Mouse (Mus musculus) heart, postnatal 0 days (tissue): ENCODE results near the gene Lmbrd1. TPM values are rescaled to one million over a fixed set of nuclear protein-coding genes. Genes with fewer than 3 reads are reported as not detected.
"Not testable (repeated sequence)": the region's sequence is repeated elsewhere in the genome, so short reads cannot be mapped to it uniquely, and the experiment has no call there.

ENCODE experiments used
- ATAC-seq: fragments of 200-750 bp; cut with Nextera tagmentation; 2 replicates; pipeline ENCODE4 v1.8.0; 2017; ENCODE audit warnings: low read depth, moderate number of reproducible peaks, moderate library complexity; ENCODE audit not compliant: insufficient read depth
- DNase-seq: peaks from one replicate; pipeline ENCODE4 v3.0.0-alpha.2; 2016; ENCODE audit warnings: low spot score
- H3K27ac ChIP-seq: fragments of 300-500 bp; sonication (generic); 2 replicates; pipeline ENCODE4 v1.5.1; 2014; ENCODE audit warnings: low read depth, mild to moderate bottlenecking
- H3K27me3 ChIP-seq: fragments of 300-500 bp; sonication (generic); 2 replicates; pipeline ENCODE4 v1.6.1; 2014; ENCODE audit warnings: low read length, mixed read lengths; ENCODE audit not compliant: control insufficient read depth, insufficient read depth
- H3K36me3 ChIP-seq: fragments of 300-500 bp; sonication (generic); replicated peaks from 2 replicates; pipeline ENCODE4 v1.6.1; 2014; ENCODE audit warnings: low read length, mixed read lengths; ENCODE audit not compliant: control insufficient read depth, insufficient read depth
- H3K4me1 ChIP-seq: fragments of 300-500 bp; sonication (generic); 2 replicates; pipeline ENCODE4 v1.6.1; 2014; ENCODE audit warnings: antibody characterized with exemption; ENCODE audit not compliant: control insufficient read depth, insufficient read depth
- H3K4me2 ChIP-seq: fragments of 300-500 bp; sonication (generic); 2 replicates; pipeline ENCODE4 v1.6.1; 2014; ENCODE audit warnings: low read depth, mild to moderate bottlenecking, low read length, moderate library complexity
- H3K4me3 ChIP-seq: fragments of 300-500 bp; sonication (generic); 2 replicates; pipeline ENCODE4 v1.5.1; 2014; ENCODE audit warnings: low read depth, low read length
- H3K9ac ChIP-seq: fragments of 300-500 bp; sonication (generic); replicated peaks from 2 replicates; pipeline ENCODE4 v1.6.1; 2014; ENCODE audit warnings: low read depth, low read length, mixed read lengths
- H3K9me3 ChIP-seq: fragments of 300-500 bp; sonication (generic); replicated peaks from 2 replicates; pipeline ENCODE4 v1.6.1; 2016; ENCODE audit warnings: low read length; ENCODE audit not compliant: control insufficient read depth
- CTCF ChIP-seq: IDR thresholded peaks from 2 replicates; pipeline ENCODE4 v1.5.1; 2016; ENCODE audit warnings: antibody characterized with exemption, control low read depth, low read depth
- EP300 ChIP-seq: IDR thresholded peaks from 2 replicates; pipeline ENCODE4 v1.6.1; 2016; ENCODE audit warnings: antibody characterized with exemption, low read depth
- WGBS: fragments of 180-500 bp; shearing (Covaris S2); extraction: QIAGEN DNeasy Blood & Tissue Kit; methylation state at CpG from one replicate; pipeline ENCODE4 v1.1.7; 2014; 5-methylcytosine and 5-hydroxymethylcytosine counted together
- polyA plus RNA-seq: library from polyadenylated mRNA; unstranded; fragments of >200 nt; fragmentation: Nextera tagmentation; extraction: Ambion mirVana; gene quantifications from 2 replicates; pipeline ENCODE4 v1.2.1, GENCODE M21; 2015
- total RNA-seq: library from RNA; depleted of rRNA; stranded (reverse); fragments of >200 nt; gene quantifications from 2 replicates; pipeline ENCODE4 v1.2.3, GENCODE M21; 2014; ENCODE audit warnings: low replicate concordance; rRNA removed

The Lmbrd1 gene
- total and polyA plus RNA-seq, 2 experiments from 2014 or later, result 28.9 to 35.1 TPM

- 77% methylated on average over 6 of the region's 6 CpGs for WGBS
- no peaks in the 10 kb centered on the region for H3K27me3 ChIP-seq
- no peak overlapping the region for H3K4me3 ChIP-seq
- no peak overlapping the region for H3K27ac ChIP-seq
- H3K4me1 ChIP-seq, result no peaks in the 10 kb centered on the region
- no peaks in the 10 kb centered on the region for H3K36me3 ChIP-seq
- ATAC-seq, result no peak
- no peaks in the 10 kb centered on the region for H3K9me3 ChIP-seq
- DNase-seq, result no peak
- H3K9ac ChIP-seq, result no peak overlapping the region
- no peak overlapping the region for H3K4me2 ChIP-seq
- no peak for TF ChIP-seq EP300
- TF ChIP-seq CTCF, result no peak
Observed at GRCm38 (mm10) chr1:24793168-24793567, 114.7 kb downstream of the Lmbrd1 start.

- not testable (repeated sequence) for H3K27me3 ChIP-seq, H3K4me2 ChIP-seq, DNase-seq, H3K4me3 ChIP-seq, H3K9ac ChIP-seq, ATAC-seq, H3K27ac ChIP-seq, H3K4me1 ChIP-seq, H3K36me3 ChIP-seq, H3K9me3 ChIP-seq
- 89% methylated on average over 21 of the region's 21 CpGs for WGBS
Observed at GRCm38 (mm10) chr1:24807971-24808370, 129.5 kb downstream of the Lmbrd1 start.

Other genes with a start within 250 kb of the Lmbrd1 start
- 0.35 and 0.69 TPM in 2 replicates for gene Col19a1, start 91.2 kb upstream of the Lmbrd1 start, total RNA-seq
- 0.03 and 0.04 TPM in 2 replicates for gene Col19a1, start 91.2 kb upstream of the Lmbrd1 start, polyA plus RNA-seq